Mouse (Mus musculus) G1E (cell line): ENCODE measurements around the gene Fmnl2. TPM values are rescaled to one million over a fixed set of nuclear protein-coding genes. Genes with fewer than 3 reads are reported as not detected.

Experiments used
- ATAC-seq: 2 replicates; pipeline ENCODE4 v1.8.0; 2016; ENCODE audit warnings: mild to moderate bottlenecking; ENCODE audit not compliant: insufficient number of reproducible peaks, poor library complexity, low FRiP score, severe bottlenecking; ENCODE audit errors: extremely low read depth
- DNase-seq: peaks from one replicate; pipeline ENCODE4 v3.0.0; 2012; ENCODE audit warnings: low spot score
- H3K27me3 ChIP-seq: 2 replicates; pipeline ENCODE4 v1.6.1; 2012; ENCODE audit warnings: mild to moderate bottlenecking, low read length, inconsistent platforms; ENCODE audit not compliant: insufficient read depth
- H3K36me3 ChIP-seq: replicated peaks from 2 replicates; pipeline ENCODE3; 2012; ENCODE audit warnings: mild to moderate bottlenecking, inconsistent platforms
- H3K4me1 ChIP-seq: 2 replicates; pipeline ENCODE4 v1.6.1; 2012; ENCODE audit warnings: low read depth, low read length, inconsistent platforms, mixed read lengths; ENCODE audit not compliant: insufficient read depth
- H3K4me3 ChIP-seq: 2 replicates; pipeline ENCODE4 v1.5.1; 2012; ENCODE audit warnings: low read depth, mild to moderate bottlenecking, inconsistent platforms, low read length, moderate library complexity, mixed read lengths
- H3K9me3 ChIP-seq: replicated peaks from 2 replicates; pipeline ENCODE4 v1.6.1; 2012; ENCODE audit warnings: inconsistent platforms
- CTCF ChIP-seq: IDR thresholded peaks from 2 replicates; pipeline ENCODE4 v1.5.1; 2012; ENCODE audit warnings: low read depth, low read length, inconsistent platforms, mixed read lengths
- GATA1 ChIP-seq: IDR thresholded peaks from 2 replicates; pipeline ENCODE4 v1.6.1; 2012; ENCODE audit warnings: borderline replicate concordance, low read length, inconsistent platforms, mixed read lengths
- GATA2 ChIP-seq: IDR thresholded peaks from 2 replicates; pipeline ENCODE4 v1.6.1; 2012; ENCODE audit warnings: low read depth, low read length, inconsistent platforms, borderline replicate concordance
- POLR2AphosphoS5 ChIP-seq: IDR thresholded peaks from 2 replicates; pipeline ENCODE4 v1.6.1; 2012; ENCODE audit warnings: low read depth, low read length, inconsistent platforms; ENCODE audit not compliant: insufficient replicate concordance
- TAL1 ChIP-seq: conservative IDR thresholded peaks from 2 replicates; pipeline ENCODE4 v1.6.1; 2012; ENCODE audit warnings: low read depth, low read length, inconsistent platforms, mixed read lengths
- polyA plus RNA-seq: library from polyadenylated mRNA; stranded (reverse); fragments of >175 nt; gene quantifications from 2 replicates; pipeline ENCODE4 v1.2.3, GENCODE M21; 2012
- total RNA-seq, 2 experiments: library from RNA; stranded (forward) in 1 of 2; stranded (reverse) in 1 of 2; fragments of 200-1000 nt in 1 of 2; fragments of >200 nt in 1 of 2; fragmentation: Nextera tagmentation in 1 of 2; gene quantifications; 2 replicates each; pipeline ENCODE4 v1.2.3; 2014 to 2017

Fmnl2 gene
- total and polyA plus RNA-seq, 3 experiments: not detected

DNA sequence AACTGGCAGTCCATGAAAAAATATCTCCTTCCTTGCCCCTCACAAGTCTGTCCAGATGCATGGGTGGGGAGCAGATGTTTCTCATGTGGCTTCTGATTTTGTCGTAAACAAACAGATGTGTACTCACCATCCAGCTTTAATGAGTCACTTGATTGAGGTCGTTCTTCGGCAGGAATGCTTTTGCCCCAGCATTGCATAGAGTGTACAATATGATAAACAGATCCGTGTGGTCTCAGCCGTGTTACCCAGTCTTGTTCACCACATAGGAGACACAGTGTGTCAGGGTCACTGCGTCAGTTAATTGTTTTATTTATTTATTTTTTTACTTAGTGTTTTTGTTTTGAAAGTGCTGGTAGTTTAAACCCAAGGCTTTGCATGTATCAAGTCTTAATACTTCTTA lies 189.4 kb downstream of the Fmnl2 start:
- TF ChIP-seq GATA1: no peak
- no peak for TF ChIP-seq POLR2AphosphoS5
- no peak for TF ChIP-seq TAL1
- TF ChIP-seq GATA2: no peak
- TF ChIP-seq CTCF: no peak
- no peak overlapping the region for H3K4me3 ChIP-seq
- H3K36me3 ChIP-seq: no peaks in the 10 kb centered on the region
- H3K4me1 ChIP-seq: peaks cover 2% of the 10 kb centered on the region; the same call in 1 of the 2 replicates
- H3K9me3 ChIP-seq: no peaks in the 10 kb centered on the region
- H3K27me3 ChIP-seq: no peaks in the 10 kb centered on the region
- ATAC-seq: no peak
- DNase-seq: no peak

DNA sequence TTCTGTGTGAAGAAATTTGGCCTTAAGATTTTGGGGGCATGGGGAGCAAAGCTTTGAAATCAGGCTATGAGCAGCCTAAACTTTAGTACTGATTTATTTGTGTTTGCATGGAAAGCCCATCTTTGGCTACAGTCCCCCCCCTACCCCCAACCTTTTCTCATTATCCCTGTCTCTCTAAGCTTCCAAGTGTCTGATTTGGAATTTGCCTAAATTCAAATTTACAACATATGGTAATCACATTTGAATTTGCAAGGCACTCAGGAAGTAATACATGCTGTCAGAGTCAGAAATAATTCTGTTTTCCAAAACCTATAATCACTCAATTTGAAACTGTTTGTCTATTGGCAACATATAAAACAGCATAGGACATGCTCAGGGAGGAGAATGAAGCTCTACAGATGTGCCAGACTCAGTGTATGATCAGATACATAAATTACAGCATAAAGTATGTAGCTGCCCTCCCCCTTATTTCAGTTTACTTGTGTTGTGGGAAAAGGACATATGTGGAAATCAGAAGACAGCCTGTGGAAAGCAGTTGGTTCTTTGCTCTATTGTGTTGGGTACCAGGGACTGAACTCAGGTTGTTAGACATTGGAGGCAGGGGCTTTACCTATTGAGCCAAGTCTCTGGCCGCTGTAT lies 190.2 kb downstream of the Fmnl2 start:
- no peak for DNase-seq
- no peak for ATAC-seq
- Histone ChIP-seq H3K36me3 (no peaks in the 10 kb centered on the region), H3K27me3 (no peaks in the 10 kb centered on the region), H3K4me1 (peaks cover 2% of the 10 kb centered on the region; the same call in 1 of the 2 replicates), H3K9me3 (no peaks in the 10 kb centered on the region), H3K4me3 (no peak overlapping the region)
- TF ChIP-seq TAL1 (no peak), POLR2AphosphoS5 (no peak)

DNA sequence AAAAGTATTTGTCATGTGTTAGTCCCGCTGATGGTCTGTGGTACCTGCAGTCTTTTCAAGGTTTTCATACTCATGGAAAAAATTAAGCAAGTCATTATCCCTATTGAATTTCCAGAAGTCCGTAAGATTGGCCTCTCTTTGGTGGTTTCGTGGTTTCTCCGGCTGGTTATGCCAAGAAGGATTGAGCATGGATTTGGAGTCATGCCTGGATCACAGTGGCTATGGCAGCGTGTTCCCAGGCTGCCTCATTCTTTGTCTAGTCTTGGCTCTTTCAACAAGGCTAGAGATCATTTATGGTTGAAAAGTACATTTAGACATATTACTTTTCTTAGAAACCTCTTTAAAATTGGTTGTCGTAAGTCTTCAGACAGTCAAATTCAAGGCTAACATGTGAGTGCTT lies 192.7 kb downstream of the Fmnl2 start:
- H3K9me3 ChIP-seq: no peaks in the 10 kb centered on the region
- H3K4me3 ChIP-seq: no peak overlapping the region
- DNase-seq: no peak
- H3K27me3 ChIP-seq: no peaks in the 10 kb centered on the region
- TF ChIP-seq CTCF: no peak
- no peak for TF ChIP-seq TAL1
- no peak for TF ChIP-seq POLR2AphosphoS5
- no peak for TF ChIP-seq GATA1
- no peak for TF ChIP-seq GATA2
- H3K36me3 ChIP-seq: no peaks in the 10 kb centered on the region
- H3K4me1 ChIP-seq: peaks cover 2% of the 10 kb centered on the region; the same call in 1 of the 2 replicates
- no peak for ATAC-seq

DNA sequence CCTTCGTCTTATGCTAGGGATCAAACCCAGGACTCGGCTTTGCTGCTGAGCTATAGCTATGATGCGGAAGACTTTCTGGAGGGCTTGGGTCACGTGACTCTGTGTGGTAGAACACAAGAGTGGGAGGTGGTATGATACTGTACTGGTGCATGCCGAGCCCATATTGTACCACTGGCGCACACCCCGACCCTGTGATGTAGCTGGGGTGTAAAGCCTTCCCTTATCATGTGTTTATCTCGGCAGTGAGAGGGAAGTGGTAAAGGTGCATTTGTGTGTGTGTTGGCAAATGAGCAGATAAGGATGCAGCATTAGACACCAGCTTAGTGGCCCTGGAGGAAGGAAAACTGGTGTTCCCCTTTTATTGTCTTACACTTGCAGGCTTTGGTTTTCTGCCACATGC lies 193.8 kb downstream of the Fmnl2 start:
- TF ChIP-seq TAL1 (no peak), POLR2AphosphoS5 (no peak), GATA2 (no peak), CTCF (no peak), GATA1 (no peak)
- no peak overlapping the region for H3K4me3 ChIP-seq
- H3K27me3 ChIP-seq: no peaks in the 10 kb centered on the region
- DNase-seq: no peak
- no peaks in the 10 kb centered on the region for H3K36me3 ChIP-seq
- no peak for ATAC-seq
- H3K9me3 ChIP-seq: no peaks in the 10 kb centered on the region
- H3K4me1 ChIP-seq: peaks cover 2% of the 10 kb centered on the region; the same call in 1 of the 2 replicates

DNA sequence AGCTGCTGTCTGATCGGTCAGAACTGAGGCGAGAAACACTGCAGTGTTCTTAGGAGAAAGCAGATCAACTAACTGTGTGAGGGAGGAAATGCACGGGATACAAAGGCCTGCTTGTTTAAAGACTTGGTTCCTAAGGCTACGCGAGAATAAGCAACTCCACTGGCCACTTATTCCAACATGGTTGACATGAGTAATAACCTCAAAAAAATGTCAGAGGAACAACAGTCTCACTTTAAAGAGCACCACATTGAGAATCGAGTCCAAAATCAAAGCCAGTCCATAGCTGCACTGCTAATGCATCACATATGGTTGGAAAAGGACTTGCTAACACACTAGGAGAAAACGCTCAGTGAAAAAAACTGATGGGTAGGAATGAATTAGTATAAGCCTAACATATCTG lies 196.1 kb downstream of the Fmnl2 start:
- DNase-seq (no peak), ATAC-seq (no peak)
- H3K36me3 ChIP-seq: no peaks in the 10 kb centered on the region

DNA sequence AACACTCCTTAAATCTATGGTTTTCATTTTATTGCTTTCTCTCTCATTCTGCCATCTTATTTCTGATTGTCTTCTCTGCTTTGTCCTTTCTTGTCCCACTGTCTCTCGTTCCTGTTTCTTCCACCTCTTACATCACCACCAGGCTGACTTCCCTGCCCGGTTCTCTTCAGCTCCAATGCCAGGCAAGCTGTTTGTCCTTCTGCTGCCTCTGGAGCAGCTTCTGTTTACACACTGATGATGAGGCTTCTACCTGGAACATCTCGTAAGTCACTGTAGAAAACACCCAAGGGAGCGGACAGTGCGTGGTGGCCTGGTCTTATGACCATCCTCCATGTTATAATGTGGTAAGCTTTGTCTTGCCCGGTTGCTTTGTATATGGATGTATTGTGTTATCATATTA lies 198.9 kb downstream of the Fmnl2 start:
- no peak for ATAC-seq
- Histone ChIP-seq H3K36me3 (no peaks in the 10 kb centered on the region), H3K27me3 (no peaks in the 10 kb centered on the region), H3K4me3 (no peak overlapping the region), H3K9me3 (no peaks in the 10 kb centered on the region), H3K4me1 (peaks cover under 1% of the 10 kb centered on the region; the same call in 1 of the 2 replicates)
- no peak for DNase-seq
- TF ChIP-seq GATA2 (no peak), GATA1 (no peak), POLR2AphosphoS5 (no peak), CTCF (no peak), TAL1 (no peak)

More for the DNA sequence above, 196.1 kb downstream of the Fmnl2 start:
- H3K9me3 ChIP-seq: no peaks in the 10 kb centered on the region
- H3K4me3 ChIP-seq: no peak overlapping the region
- H3K27me3 ChIP-seq: no peaks in the 10 kb centered on the region
- peaks cover 2% of the 10 kb centered on the region; the same call in 1 of the 2 replicates for H3K4me1 ChIP-seq
- TF ChIP-seq CTCF (no peak), POLR2AphosphoS5 (no peak), GATA2 (no peak), GATA1 (no peak), TAL1 (no peak)
